Mouse (Mus musculus): ENCODE data around the gene Tgfb3. TPM values are rescaled to one million over a fixed set of nuclear protein-coding genes. Genes with fewer than 3 reads are reported as not detected.

Tgfb3 gene
- polyA plus RNA-seq (2012; ENCODE audit: insufficient read depth, low replicate concordance) = 0.38 TPM in 1 of 2 replicates, not detected in the other

- peaks cover 82% of the 10 kb centered on the region for H3K27me3 ChIP-seq (replicated peaks)
- H3K36me3 ChIP-seq (replicated peaks; ENCODE audit: low read length) = no peaks in the 10 kb centered on the region
These were observed at the start of gene Tgfb3 for GRCm38 (mm10) chr12:86078553-86079201. Gene Tgfb3 (minus strand): TSS chr12:86079041.

GRCm38 (mm10) chr12:86128122-86128521, 49.3 kb upstream of the Tgfb3 start:
- Histone ChIP-seq H3K27me3 (replicated peaks) (peaks cover 39% of the 10 kb centered on the region), H3K9me3 (no peaks in the 10 kb centered on the region), H3K36me3 (replicated peaks; ENCODE audit: low read length) (no peaks in the 10 kb centered on the region), H3K4me3 (replicated peaks) (no peak overlapping the region), H3K4me1 (no peaks in the 10 kb centered on the region)
- TF ChIP-seq FLI1 (IDR thresholded peaks at IDR 0.05; ENCODE audit: low read length) (no peak), GATA1 (IDR thresholded peaks at IDR 0.05; ENCODE audit: borderline replicate concordance, low read length) (no peak)

More at GRCm38 (mm10) chr12:86078553-86079201, at the start of gene Tgfb3:
- H3K9me3 ChIP-seq = no peaks in the 10 kb centered on the region
- H3K4me1 ChIP-seq = peaks cover 26% of the 10 kb centered on the region
- no peak for TF ChIP-seq FLI1 (IDR thresholded peaks at IDR 0.05; ENCODE audit: low read length)
- TF ChIP-seq GATA1 (IDR thresholded peaks at IDR 0.05; ENCODE audit: borderline replicate concordance, low read length) = no peak
- H3K4me3 ChIP-seq (replicated peaks) = peak within 1 kb of the TSS; percentile 92

- H3K9me3 ChIP-seq = peaks cover 6% of the 10 kb centered on the region
- H3K27me3 ChIP-seq (replicated peaks) = peaks cover 34% of the 10 kb centered on the region
- no peak for TF ChIP-seq FLI1 (IDR thresholded peaks at IDR 0.05; ENCODE audit: low read length)
- no peak for TF ChIP-seq GATA1 (IDR thresholded peaks at IDR 0.05; ENCODE audit: borderline replicate concordance, low read length)
- H3K4me1 ChIP-seq = no peaks in the 10 kb centered on the region
- H3K36me3 ChIP-seq (replicated peaks; ENCODE audit: low read length) = no peaks in the 10 kb centered on the region
- no peak overlapping the region for H3K4me3 ChIP-seq (replicated peaks)
These were observed 45.2 kb upstream of the Tgfb3 start for GRCm38 (mm10) chr12:86124016-86124415.

- TF ChIP-seq FLI1 (IDR thresholded peaks at IDR 0.05; ENCODE audit: low read length) = no peak
- TF ChIP-seq GATA1 (IDR thresholded peaks at IDR 0.05; ENCODE audit: borderline replicate concordance, low read length) = no peak
- Histone ChIP-seq H3K27me3 (replicated peaks) (peaks cover 28% of the 10 kb centered on the region), H3K4me1 (no peaks in the 10 kb centered on the region; the same call in 1 of the 2 replicates), H3K9me3 (peaks cover 6% of the 10 kb centered on the region), H3K4me3 (replicated peaks) (no peak overlapping the region), H3K36me3 (replicated peaks; ENCODE audit: low read length) (no peaks in the 10 kb centered on the region)
These were observed 37.5 kb upstream of the Tgfb3 start for GRCm38 (mm10) chr12:86116295-86116835.

GRCm38 (mm10) chr12:86110637-86111036, 31.8 kb upstream of the Tgfb3 start:
- Histone ChIP-seq H3K4me3 (replicated peaks) (no peak overlapping the region), H3K36me3 (replicated peaks; ENCODE audit: low read length) (no peaks in the 10 kb centered on the region), H3K27me3 (replicated peaks) (peaks cover 37% of the 10 kb centered on the region), H3K4me1 (peaks cover 6% of the 10 kb centered on the region; the same call in 1 of the 2 replicates), H3K9me3 (no peaks in the 10 kb centered on the region)
- TF ChIP-seq GATA1 (IDR thresholded peaks at IDR 0.05; ENCODE audit: borderline replicate concordance, low read length) (no peak), FLI1 (IDR thresholded peaks at IDR 0.05; ENCODE audit: low read length) (no peak)

- no peak for TF ChIP-seq GATA1 (IDR thresholded peaks at IDR 0.05; ENCODE audit: borderline replicate concordance, low read length)
- TF ChIP-seq FLI1 (IDR thresholded peaks at IDR 0.05; ENCODE audit: low read length) = no peak
- Histone ChIP-seq H3K36me3 (replicated peaks; ENCODE audit: low read length) (no peaks in the 10 kb centered on the region), H3K4me1 (peaks cover 6% of the 10 kb centered on the region; the same call in 1 of the 2 replicates), H3K9me3 (no peaks in the 10 kb centered on the region), H3K4me3 (replicated peaks) (no peak overlapping the region), H3K27me3 (replicated peaks) (peaks cover 40% of the 10 kb centered on the region)
These were observed 30.7 kb upstream of the Tgfb3 start for GRCm38 (mm10) chr12:86109531-86109930.

GRCm38 (mm10) chr12:86107645-86108044, 28.8 kb upstream of the Tgfb3 start:
- no peaks in the 10 kb centered on the region for H3K36me3 ChIP-seq (replicated peaks; ENCODE audit: low read length)
- no peak overlapping the region for H3K4me3 ChIP-seq (replicated peaks)
- peaks cover 43% of the 10 kb centered on the region for H3K27me3 ChIP-seq (replicated peaks)
- peaks cover 6% of the 10 kb centered on the region; the same call in 1 of the 2 replicates for H3K4me1 ChIP-seq
- no peak for TF ChIP-seq FLI1 (IDR thresholded peaks at IDR 0.05; ENCODE audit: low read length)
- no peak for TF ChIP-seq GATA1 (IDR thresholded peaks at IDR 0.05; ENCODE audit: borderline replicate concordance, low read length)
- no peaks in the 10 kb centered on the region for H3K9me3 ChIP-seq

- H3K4me1 ChIP-seq = peaks cover 6% of the 10 kb centered on the region; the same call in 1 of the 2 replicates
- H3K9me3 ChIP-seq = no peaks in the 10 kb centered on the region
- peak overlapping the region; percentile 51 for H3K4me3 ChIP-seq (replicated peaks)
- H3K27me3 ChIP-seq (replicated peaks) = peaks cover 38% of the 10 kb centered on the region
- no peaks in the 10 kb centered on the region for H3K36me3 ChIP-seq (replicated peaks; ENCODE audit: low read length)
- TF ChIP-seq GATA1 (IDR thresholded peaks at IDR 0.05; ENCODE audit: borderline replicate concordance, low read length) (no peak), FLI1 (IDR thresholded peaks at IDR 0.05; ENCODE audit: low read length) (no peak)
These were observed 27.2 kb upstream of the Tgfb3 start for GRCm38 (mm10) chr12:86106086-86106485.

GRCm38 (mm10) chr12:86105546-86105945, 26.7 kb upstream of the Tgfb3 start:
- no peaks in the 10 kb centered on the region for H3K9me3 ChIP-seq
- peaks cover 6% of the 10 kb centered on the region; the same call in 1 of the 2 replicates for H3K4me1 ChIP-seq
- TF ChIP-seq FLI1 (IDR thresholded peaks at IDR 0.05; ENCODE audit: low read length) (no peak), GATA1 (IDR thresholded peaks at IDR 0.05; ENCODE audit: borderline replicate concordance, low read length) (no peak)
- H3K36me3 ChIP-seq (replicated peaks; ENCODE audit: low read length) = no peaks in the 10 kb centered on the region
- peaks cover 42% of the 10 kb centered on the region for H3K27me3 ChIP-seq (replicated peaks)
- H3K4me3 ChIP-seq (replicated peaks) = no peak overlapping the region

- Histone ChIP-seq H3K27me3 (replicated peaks) (peaks cover 47% of the 10 kb centered on the region), H3K36me3 (replicated peaks; ENCODE audit: low read length) (no peaks in the 10 kb centered on the region), H3K4me1 (peaks cover 6% of the 10 kb centered on the region; the same call in 1 of the 2 replicates), H3K4me3 (replicated peaks) (no peak overlapping the region), H3K9me3 (no peaks in the 10 kb centered on the region)
- TF ChIP-seq GATA1 (IDR thresholded peaks at IDR 0.05; ENCODE audit: borderline replicate concordance, low read length) (no peak), FLI1 (IDR thresholded peaks at IDR 0.05; ENCODE audit: low read length) (no peak)
These were observed 25.5 kb upstream of the Tgfb3 start for GRCm38 (mm10) chr12:86104297-86104696.
